Mouse (Mus musculus) layer of hippocampus, postnatal 14 days (tissue): ENCODE results near the gene Wbp1l. TPM values are rescaled to one million over a fixed set of nuclear protein-coding genes. Genes with fewer than 3 reads are reported as not detected.
"Not testable (repeated sequence)": the region's sequence is repeated elsewhere in the genome, so short reads cannot be mapped to it uniquely, and the experiment has no call there.

ENCODE experiments used
- DNase-seq, 2 experiments: peaks; one replicate each; pipeline ENCODE4 v3.0.0; 2021 to 2022; ENCODE audit warnings: low spot score in 2 of 2, mixed read lengths in 1 of 2
- long read RNA-seq, 2 experiments: library from polyadenylated mRNA; stranded (forward); transcript quantifications; one replicate each; pipeline ENCODE4 v2.0.0; 2021
- total RNA-seq, 2 experiments: library from RNA; stranded (reverse); gene quantifications; 2 replicates each; pipeline ENCODE4 v1.2.3; 2021

Gene Wbp1l
- 10 to 100 TPM; 39.8 to 41.8 TPM for total RNA-seq
- long read RNA-seq, experiment 1, transcript Wbp1l-204 (4 exons, 3,900 nt): major isoform, 15 of 39 reads
- long read RNA-seq, experiment 1, transcript Wbp1l-201 (5 exons, 3,911 nt): minor isoform, 11 of 39 reads
- long read RNA-seq, experiment 1, partial matches to known transcripts: 6 of 39 reads
- long read RNA-seq, experiment 1, other reads (novel, unspliced or antisense): 4 of 39 reads
- long read RNA-seq, experiment 2, transcript Wbp1l-201 (5 exons, 3,911 nt): minor isoform, 10 of 43 reads
- long read RNA-seq, experiment 2, transcript Wbp1l-204 (4 exons, 3,900 nt): major isoform, 15 of 43 reads
- long read RNA-seq, experiment 2, partial matches to known transcripts: 2 of 43 reads
- long read RNA-seq, experiment 2, other reads (novel, unspliced or antisense): 12 of 43 reads

DNA sequence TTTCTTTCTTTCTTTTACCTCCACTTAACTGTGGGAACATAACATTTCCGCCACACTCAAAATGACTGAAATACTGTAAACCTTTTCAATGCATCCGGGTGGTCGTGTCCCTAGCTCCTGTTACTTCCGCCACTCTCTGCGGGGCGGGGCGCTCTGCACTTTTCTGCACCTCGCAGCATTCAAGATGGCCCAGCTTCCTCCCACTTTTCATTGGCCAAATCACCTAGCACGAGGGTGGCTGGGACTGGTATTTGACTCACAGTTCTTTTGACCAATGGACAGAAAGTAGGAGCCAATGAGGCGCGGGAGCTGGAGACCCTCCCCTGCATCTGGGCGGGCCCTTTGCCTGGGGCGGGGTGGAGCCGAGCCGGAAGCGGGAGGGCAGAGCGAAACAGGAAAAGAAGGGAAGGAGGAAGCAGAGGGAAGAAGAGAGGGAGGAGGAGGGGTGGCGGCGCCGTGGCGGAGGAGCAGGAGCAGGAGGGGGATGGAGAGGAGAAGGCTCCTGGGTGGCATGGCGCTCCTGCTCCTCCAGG, at the start of gene Wbp1l:
TSS of gene Wbp1l (plus strand) at position 365 of the 533 bp plus-strand sequence.
- peak; percentile 95 to 99 for DNase-seq

DNA sequence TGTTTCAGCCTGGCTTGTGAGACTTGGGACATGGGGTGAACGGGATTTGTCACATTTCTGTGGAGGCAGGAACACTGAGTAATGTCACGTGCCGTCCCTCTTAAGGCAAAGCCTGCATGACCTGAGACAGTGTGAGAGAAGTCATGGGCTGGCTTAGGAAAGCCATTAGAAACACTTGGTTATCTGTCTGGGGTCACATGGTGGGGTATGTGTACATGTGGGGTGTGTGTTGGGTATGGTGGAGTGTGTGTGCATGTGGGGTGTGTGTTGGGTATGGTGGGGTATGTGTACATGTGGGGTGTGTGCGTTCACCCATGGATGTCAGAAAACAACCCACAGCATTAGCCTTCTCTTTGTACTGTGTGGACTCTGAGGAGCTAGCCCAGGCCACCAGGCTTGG, 48.5 kb upstream of the Wbp1l start:
- DNase-seq: no peak

DNA sequence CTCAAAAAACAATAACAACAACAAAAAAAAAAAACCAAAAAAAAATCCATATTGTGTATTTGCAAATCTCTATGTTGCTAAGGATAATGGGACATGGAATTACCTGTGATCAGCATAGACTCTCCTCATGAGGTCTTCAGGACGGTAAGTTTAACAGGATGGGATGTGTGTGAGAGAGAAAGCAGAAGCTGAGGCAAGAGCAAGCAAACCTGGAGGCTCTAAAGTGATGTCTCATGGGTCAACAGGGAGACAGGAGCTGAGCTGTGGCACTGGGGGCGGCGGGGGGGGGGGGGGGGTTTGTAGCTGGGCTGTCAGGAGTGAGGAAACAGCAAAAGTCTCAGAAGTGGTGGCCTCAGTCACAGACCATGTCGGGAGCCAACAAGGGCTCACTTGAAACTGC, 46.4 kb upstream of the Wbp1l start:
- no peak for DNase-seq

DNA sequence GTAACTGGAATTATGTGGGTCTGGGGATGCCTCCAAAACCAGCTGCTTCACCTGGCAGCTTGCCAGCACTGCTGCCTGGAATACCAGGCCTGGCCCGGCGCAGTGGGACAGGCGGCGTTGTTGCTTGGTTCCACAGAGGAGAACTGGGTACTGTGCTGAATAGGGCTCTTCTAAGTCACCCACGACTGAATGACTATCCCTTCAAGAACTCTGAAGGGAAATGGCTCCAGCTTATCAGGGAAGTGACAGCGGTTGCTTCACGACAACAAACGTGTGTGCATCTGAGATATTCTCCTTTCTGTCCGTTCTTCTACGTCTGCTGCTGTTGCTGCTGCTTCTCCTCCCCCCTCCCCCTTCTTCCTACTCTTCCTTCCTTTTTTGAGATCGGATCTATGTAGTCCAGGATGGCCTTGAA, 45.3 kb upstream of the Wbp1l start:
- DNase-seq: peak in 1 of 2 experiments; percentile 64

DNA sequence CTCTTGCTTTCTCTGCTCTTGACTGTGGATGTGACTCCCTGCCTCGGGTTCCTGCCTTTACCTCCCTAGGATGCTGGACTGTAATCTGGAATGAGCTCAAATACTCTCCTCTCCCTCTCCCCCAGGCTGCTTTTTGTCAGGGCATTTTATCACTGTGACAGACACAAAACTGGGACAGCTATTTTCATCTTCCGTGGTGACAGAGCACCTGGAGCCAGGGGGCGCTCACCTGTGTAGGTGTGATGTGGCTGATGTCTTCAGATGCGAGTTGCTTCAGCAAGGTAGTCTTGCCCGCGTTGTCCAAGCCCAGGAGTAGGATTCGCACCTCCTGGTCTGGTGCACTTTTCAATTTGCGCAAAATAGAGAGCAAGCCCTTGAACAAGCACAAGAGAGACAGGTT, 40.9 kb upstream of the Wbp1l start:
- no peak for DNase-seq

DNA sequence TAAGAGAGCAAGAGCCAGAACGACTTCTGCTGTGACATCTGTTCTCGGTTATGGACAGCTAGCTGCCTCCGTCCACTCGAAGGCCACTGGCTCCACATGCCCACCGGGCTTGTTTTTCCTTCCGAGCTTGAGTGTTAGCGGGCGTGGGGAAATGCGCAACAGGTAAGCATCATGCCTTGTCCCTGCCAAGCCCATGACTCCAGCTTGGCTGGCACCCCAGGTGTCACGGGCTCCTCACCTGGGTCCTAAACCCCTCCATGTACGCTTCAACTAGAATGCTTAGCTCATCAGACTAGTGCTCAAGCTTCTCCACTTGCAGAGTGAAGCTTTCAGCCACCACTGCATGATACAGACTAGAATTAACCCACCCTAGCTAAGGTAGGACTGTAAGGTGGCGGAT, 40.3 kb upstream of the Wbp1l start:
- DNase-seq: no peak

DNA sequence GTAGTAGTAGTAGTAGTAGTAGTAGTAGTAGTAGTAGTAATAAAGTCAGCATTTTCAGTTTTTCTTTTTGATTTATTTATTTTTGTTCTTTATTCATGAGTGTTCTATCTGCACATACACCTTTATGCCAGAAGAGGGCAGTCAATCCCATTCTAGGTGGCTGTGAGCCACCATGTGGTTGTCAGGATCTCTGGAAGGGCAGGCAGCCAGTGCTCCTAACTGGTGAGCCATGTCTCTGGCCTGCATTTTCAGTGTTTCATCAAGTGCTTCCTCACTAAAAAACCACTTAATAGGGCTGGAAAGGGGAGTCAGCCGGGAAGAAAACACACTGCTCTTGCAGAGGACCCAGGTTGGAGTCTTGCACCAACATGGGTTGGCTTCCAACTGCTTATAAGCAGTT, 36.8 kb upstream of the Wbp1l start:
- peak; percentile 43 to 73 for DNase-seq

DNA sequence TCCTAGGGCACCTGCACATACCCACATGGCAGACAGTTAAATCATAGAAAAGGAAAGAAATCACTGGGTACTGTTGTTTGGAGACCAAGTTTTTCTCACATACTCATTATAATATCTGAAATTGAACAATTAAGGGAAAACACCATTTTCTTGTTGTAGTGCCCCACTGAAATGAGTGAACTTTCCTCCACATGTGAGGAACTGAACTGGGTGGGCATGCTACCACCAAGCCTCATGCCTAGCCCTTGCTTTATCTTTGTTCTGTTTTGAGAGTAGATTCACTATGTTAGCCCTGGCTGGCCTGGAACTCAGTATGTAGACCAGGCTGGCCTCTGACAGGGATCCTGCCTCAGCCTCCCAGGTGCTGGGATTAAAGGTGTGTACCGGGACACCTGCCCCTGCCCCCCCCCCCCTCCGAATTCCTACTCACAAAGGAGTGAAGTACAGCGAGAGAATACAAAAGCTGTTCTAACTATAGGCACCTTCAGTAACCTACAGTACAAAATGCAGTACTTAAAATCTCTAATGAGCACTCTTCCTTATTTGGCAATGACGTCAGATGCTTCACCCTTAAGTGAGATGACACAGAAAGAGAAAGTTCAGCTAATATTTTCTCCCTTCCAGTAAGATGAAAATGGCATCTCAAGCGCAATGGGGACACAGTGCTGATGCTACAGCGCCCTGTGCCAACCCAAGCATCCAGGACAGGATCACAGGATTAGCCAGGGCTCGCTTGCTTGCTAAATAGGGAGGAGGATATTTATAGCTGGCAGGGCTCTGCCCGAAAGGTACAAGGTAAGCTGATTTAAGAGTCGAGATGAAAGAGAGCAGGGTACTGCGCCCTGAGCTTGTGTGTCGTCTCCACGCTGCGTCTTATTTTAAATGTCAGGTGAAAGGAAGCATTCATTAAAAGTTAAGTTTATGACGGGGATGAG, 36.0 kb upstream of the Wbp1l start:
- DNase-seq: no peak

DNA sequence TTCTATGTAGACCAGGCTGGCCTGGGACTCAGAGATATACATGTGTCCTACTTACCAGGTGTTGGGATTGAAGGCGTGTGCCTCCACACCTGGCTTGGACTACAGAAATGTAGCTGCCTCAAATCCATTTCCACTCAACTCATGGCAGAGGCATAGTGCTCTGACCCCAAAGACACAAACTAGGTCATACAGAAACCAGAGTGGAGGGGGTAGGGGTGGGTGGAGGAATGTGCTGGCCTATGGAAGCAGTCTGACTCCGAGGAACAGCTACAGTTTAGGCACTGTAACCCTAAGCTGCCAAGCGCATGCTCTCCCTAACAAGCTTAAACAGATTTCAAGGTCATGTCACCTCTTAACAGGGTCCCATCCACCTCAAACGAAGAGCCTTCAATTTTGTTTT, 35.3 kb upstream of the Wbp1l start:
- no peak for DNase-seq

DNA sequence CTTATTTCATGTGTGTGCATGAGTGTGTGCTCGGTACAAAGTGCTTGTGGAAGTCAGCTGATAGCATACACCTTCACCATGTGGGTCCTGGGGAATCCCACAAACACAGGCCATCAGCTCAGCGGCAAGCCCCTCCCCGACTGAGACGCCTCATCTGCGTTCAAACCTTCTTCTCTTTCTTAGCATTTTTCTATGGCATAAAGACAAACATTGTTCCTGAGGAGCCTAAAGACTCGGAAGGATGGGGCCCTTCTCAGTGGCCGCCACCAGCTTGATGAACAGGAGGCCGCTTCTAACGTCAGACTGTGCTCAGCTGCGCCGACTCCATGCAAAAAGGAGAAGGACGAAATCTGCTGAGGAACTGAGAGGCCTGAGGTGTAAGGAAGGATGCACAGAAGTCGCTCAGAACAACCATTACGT, 34.8 kb upstream of the Wbp1l start:
- DNase-seq: no peak

DNA sequence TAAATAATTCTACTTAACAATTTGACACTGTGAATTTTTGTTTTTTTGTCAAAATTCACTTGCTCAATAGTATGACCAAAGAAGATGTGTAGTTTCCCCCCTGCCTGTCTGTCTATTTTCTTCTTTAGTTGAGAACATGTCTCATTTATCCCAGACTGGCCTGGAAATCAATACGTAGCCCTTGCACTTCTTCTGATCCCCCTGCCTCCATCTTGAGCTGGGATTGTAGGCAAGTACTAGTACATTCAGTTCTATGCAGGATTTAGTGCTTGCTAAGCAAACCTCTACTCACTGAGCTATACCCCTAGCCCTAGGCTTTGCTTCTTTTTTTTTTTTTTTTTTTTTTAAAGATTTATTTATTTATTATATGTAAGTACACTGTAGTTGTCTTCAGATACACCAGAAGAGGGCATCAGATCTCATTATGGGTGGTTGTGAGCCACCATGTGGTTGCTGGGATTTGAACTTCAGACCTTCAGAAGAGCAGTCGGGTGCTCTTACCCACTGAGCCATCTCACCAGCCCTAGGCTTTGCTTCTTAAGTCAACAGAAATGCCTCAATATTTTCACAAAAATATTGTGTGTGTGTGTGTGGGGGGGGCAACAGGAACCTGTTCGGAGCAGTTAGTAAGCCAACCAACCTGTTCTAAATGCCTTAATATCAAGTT, 27.5 kb upstream of the Wbp1l start:
- not testable (repeated sequence) for DNase-seq

DNA sequence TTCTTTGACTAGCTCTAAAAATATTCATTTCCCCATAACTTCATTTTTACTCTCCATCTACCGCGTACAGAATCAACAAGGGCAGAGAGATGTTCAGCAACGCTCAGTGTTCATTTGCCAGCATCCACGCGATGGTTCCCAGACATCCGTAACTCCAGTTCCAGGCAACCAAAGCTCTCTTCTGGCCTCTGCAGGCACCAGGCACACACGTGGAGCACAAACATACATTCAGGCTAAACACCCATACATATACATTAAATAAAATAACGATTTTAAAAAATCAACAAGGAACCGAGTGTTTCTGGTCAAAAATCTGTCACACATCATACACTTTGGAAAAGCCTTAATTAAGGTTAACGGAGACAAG, 27.0 kb upstream of the Wbp1l start:
- no peak for DNase-seq

DNA sequence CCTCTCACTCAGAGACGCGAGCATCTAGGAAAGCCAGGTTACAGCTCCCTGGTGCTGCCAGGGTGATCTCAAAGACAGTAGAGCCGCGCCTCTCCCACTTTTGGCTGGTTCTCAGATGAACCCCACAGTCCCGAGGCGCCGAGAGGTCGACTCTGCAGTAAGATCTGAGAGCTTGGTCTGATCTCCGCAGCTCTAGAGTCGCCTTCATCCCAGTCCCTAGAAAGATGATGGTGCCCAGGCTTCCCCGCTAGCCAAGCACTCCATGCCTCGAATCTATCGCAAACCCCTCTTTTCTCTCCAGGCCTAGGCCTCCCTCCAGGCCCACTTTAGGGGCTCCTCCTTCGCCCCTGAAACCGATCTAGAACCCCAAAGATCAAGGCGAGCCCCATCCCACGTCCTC, 26.3 kb upstream of the Wbp1l start:
- no peak for DNase-seq

DNA sequence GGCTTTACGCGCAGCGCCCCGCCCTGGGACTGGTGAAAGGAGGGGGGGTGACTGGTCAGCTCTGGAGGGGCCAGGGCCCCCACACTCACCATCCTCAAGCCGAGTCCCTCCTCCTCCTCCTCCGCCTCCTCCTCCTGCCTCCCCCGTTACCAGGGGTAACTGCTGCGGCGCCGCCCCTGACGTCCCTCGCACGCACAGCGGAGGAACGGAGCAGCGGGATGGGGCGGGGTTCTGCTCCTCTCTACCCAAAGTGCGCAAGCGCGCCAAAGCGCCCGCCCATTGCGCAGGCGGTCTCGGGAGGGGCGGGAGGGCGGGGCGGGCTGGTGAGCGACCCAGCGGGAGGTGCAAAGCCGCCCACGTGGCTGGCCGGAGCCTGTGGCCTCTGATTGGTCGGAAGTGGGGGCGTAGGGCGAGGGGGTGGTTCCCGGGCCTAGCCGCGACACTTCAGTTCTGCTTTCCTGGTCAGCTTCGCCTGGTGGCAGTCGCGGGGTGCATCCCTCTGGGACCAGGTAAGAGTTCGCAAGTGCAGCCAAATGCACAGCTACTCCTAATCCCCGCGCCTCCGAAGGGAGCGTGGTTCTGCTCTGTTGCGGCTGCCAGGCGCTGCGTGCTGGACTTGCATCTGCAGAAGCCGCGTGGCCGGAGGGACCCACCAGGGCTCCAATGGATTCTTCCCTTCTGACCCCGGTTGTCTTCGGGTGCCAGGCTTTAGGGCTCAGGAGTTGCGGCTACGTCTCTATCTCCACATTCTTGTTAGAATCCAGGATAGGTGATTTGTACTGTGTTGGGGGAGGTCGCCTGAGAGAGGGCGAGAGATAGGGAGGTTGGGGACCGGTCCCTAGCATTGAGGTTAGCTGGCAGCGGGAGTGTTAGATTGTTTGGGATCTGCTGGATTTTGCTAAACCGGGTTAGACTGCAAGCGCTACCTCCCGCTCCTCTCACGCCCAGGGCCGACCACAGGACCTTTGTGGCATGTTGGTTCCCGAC, 25.6 kb upstream of the Wbp1l start, which contains the start of the genes Arl3 and Sfxn2:
TSS of gene Arl3 (minus strand) at position 248 of the 987 bp plus-strand sequence.
TSS of gene Sfxn2 (plus strand) at position 415 of the 987 bp plus-strand sequence.
- DNase-seq: peak; percentile 91 to 95

DNA sequence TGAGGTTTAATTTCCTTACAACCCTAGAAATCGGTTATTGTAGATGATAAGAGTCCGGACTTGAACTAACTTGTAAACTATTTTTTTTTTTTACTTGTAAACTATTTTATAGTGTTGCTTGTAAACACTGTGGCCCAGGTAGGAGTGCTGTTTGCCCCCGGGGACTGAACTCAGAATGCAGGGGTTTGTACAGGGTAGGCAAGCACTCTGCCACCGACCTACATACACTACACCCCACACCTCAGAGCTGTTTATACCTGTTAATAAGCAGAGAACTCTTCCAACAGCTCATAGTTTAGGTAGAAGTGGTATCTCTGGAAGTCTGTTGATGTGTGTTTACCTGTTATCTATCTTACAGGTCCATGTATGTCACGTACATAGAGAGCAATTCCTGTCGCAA, 24.9 kb upstream of the Wbp1l start:
- no peak for DNase-seq

DNA sequence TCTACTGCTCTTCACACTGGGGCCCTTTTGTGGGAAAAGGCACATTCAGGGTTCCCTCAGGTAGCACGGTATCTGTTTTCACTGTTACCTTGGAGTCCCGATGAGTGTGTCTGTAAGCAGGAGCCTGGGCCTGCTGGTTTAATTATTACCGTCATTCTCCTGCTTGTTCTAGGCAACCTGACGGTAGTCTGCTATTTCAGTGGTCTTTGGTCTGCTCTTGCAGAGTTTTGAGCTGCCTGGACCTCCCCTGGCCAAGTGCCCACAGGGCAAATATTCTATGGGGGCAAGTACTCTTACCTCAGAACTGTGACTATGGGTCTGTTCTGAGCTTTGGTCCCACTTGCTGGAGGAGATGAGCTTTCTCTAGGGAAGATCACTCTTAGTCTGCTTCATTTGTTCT, 23.7 kb upstream of the Wbp1l start:
- no peak for DNase-seq

DNA sequence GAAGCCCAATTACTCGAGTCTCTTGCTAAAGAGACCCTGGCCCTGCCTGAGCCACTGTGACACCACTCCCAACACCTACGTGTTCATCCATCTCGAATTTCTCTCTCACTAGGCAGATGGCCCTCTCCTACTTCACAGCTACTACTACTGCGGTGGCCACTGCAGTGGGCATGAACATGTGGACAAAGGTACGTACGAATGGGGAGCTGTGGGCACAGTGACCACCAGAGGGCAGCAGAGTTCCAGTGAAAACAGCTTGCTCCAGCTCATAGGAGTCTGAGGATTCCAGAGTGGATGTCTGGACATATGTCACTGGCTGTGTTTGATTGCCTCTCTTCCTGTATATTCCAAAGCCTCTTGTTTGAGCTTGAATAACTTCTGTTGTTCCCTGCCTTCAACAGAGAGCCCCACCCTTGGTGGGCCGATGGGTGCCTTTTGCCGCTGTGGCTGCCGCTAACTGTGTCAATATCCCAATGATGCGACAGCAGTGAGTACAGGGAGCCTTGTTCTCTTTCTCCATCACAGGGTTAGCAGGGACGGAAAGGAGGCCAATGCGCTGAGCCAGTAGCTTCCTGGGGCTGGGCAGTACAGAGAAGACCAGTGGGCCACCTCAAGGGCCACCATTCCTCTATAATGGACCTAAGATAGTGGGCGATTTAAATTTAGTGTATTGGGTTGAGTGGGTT, 10.9 kb upstream of the Wbp1l start:
- DNase-seq: peak; percentile 79 to 82

DNA sequence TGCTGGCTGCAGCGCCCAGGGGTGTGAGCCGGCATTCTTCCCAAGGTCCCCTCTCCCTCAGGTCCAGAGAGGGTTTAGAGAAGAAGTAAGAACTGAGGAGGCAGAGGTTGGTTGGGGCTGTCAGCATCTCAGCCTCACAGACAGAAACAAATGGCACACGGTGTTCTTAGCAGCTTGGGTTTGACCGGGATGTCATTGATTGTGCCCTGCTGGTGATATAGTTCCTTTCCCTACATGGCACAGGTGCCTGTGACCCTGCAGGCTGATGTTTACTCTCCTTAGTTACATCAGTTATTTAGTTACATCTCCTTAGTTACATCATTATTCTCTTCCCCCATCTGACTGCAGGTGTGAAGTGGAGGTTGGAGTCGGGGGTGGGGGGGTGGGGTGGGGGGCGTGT, 7.3 kb upstream of the Wbp1l start:
- DNase-seq: no peak

DNA sequence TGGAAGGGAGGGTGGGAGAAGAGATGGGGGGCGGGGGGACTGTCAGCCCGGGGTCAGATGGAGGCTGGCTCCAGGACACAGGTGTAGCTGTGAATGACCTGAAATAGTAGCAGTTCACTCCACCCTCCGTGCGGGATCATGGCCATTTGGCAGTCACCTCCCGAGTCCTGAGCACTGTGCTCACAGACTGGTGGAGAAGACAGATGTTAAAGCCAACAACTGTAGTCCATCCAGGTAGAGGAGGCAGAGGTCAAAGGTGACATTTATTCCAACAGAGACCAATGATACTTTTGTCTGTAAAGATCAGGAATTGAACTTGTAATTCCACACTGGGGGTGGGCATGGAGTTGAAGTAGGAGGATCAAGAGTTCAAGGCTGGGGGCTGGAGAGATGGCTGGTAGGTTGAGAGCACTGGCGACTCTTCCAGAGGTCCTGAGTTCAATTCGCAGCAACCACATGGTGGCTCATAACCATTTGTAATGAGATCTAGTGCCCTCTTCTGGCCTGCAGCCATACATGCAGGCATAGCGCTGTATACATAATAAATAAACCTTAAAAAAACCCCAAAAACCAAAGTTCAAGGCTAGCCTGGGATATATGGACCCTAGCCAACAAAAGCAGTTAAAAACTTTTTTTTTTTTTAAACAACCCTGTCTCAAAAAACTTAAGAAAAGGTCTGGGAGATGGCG, 6.0 kb upstream of the Wbp1l start:
- DNase-seq: no peak
